Comparison of ENCODE assay signal across 8 mouse cellular contexts in genomic region chr4:133967866-133968149, GRCm38 (mm10). TPM values are rescaled to one million over a fixed set of nuclear protein-coding genes. Genes with fewer than 3 reads are reported as not detected.
DNase-seq lines count a peak whose midpoint lies in the region; ATAC-seq and TF ChIP-seq lines count a peak whose summit lies in the region.

No protein-coding gene starts in this region.

- H3K9me3 ChIP-seq in hindbrain, embryonic 10.5 days, result no peaks in the 10 kb centered on the region
- no peaks in the 10 kb centered on the region for H3K9me3 ChIP-seq in lung, embryonic 15.5 days

- H3K36me3 ChIP-seq in hindbrain, embryonic 10.5 days, result peaks cover 62% of the 10 kb centered on the region
- H3K36me3 ChIP-seq in lung, embryonic 15.5 days, result peaks cover 42% of the 10 kb centered on the region
- H3K36me3 ChIP-seq in thymus, adult 2 months (ENCODE audit: control insufficient read depth, insufficient read depth, low read length), result peaks cover 27% of the 10 kb centered on the region

- ATAC-seq in lung, embryonic 15.5 days (ENCODE audit: borderline replicate concordance, extremely low read depth, low FRiP score, low TSS enrichment), result peak; percentile 89

- TF ChIP-seq POLR2A in olfactory bulb, adult 2 months (IDR thresholded peaks at IDR 0.05; ENCODE audit: insufficient read depth, low read depth, low read length), result no peak; the same call in 1 of the 2 replicates
- peak; percentile 32; the same call in 1 of the 2 replicates for TF ChIP-seq POLR2A in thymus, adult 2 months (IDR thresholded peaks at IDR 0.05; ENCODE audit: control insufficient read depth, extremely low read depth, insufficient read depth, low read length, poor library complexity)

- under 1% methylated on average over 29 of the region's 29 CpGs for WGBS in hindbrain, embryonic 10.5 days
- WGBS in lung, embryonic 15.5 days, result under 1% methylated on average over 29 of the region's 29 CpGs
- WGBS in olfactory bulb, adult 2 months, result under 1% methylated on average over 29 of the region's 29 CpGs
- WGBS in thymus, adult 2 months, result under 1% methylated on average over 29 of the region's 29 CpGs

- H3K27ac ChIP-seq in hindbrain, embryonic 10.5 days, result peak overlapping the region; percentile 100
- H3K27ac ChIP-seq in lung, embryonic 15.5 days, result peak overlapping the region; percentile 100
- H3K27ac ChIP-seq in olfactory bulb, adult 2 months (ENCODE audit: insufficient read depth, low read depth, low read length), result peak overlapping the region; percentile 93
- H3K27ac ChIP-seq in thymus, adult 2 months (ENCODE audit: control insufficient read depth, insufficient read depth, low read length), result peak overlapping the region; percentile 60

- peak overlapping the region; percentile 98 for H3K4me2 ChIP-seq in lung, embryonic 15.5 days

- no peak for TF ChIP-seq CTCF in olfactory bulb, adult 2 months (IDR thresholded peaks at IDR 0.05; ENCODE audit: insufficient read depth, low read depth, low read length)
- peak; percentile 12; the same call in 1 of the 2 replicates for TF ChIP-seq CTCF in thymus, adult 2 months (IDR thresholded peaks at IDR 0.05; ENCODE audit: borderline replicate concordance, control insufficient read depth, extremely low read depth, insufficient read depth, low read length, poor library complexity)

- DNase-seq in MN1 (ENCODE audit: low spot score), result peak; percentile 93
- peak; percentile 89 for DNase-seq in cerebellum, adult 8-10 months
- DNase-seq in forelimb bud, embryonic 11.5 days (ENCODE audit: low read depth, low spot score), result peak; percentile 97
- DNase-seq in hindbrain, embryonic 10.5 days (ENCODE audit: low spot score), result peak; percentile 97
- DNase-seq in layer of hippocampus, adult 9-10 months (ENCODE audit: low spot score), result peak; percentile 78
- peak; percentile 93 for DNase-seq in thymus, adult 2 months

- peaks cover 59% of the 10 kb centered on the region for H3K4me1 ChIP-seq in hindbrain, embryonic 10.5 days (replicated peaks)
- peaks cover 23% of the 10 kb centered on the region for H3K4me1 ChIP-seq in lung, embryonic 15.5 days
- peaks cover 29% of the 10 kb centered on the region for H3K4me1 ChIP-seq in olfactory bulb, adult 2 months (ENCODE audit: control insufficient read depth, insufficient read depth, low read length)
- H3K4me1 ChIP-seq in thymus, adult 2 months (replicated peaks; ENCODE audit: control insufficient read depth, insufficient read depth, low read length), result peaks cover 13% of the 10 kb centered on the region

- peak overlapping the region; percentile 85 for H3K4me3 ChIP-seq in hindbrain, embryonic 10.5 days
- peak overlapping the region; percentile 88 for H3K4me3 ChIP-seq in lung, embryonic 15.5 days
- peak overlapping the region; percentile 81 for H3K4me3 ChIP-seq in olfactory bulb, adult 2 months (ENCODE audit: insufficient read depth, low read depth, low read length)
- H3K4me3 ChIP-seq in thymus, adult 2 months (ENCODE audit: control insufficient read depth, insufficient read depth, low read length), result peak overlapping the region; percentile 76

- H3K27me3 ChIP-seq in hindbrain, embryonic 10.5 days (ENCODE audit: insufficient read depth, poor library complexity, severe bottlenecking), result no peaks in the 10 kb centered on the region
- no peaks in the 10 kb centered on the region for H3K27me3 ChIP-seq in lung, embryonic 15.5 days
- no peaks in the 10 kb centered on the region for H3K27me3 ChIP-seq in thymus, adult 2 months (ENCODE audit: control insufficient read depth, insufficient read depth, low read length)

- peak overlapping the region; percentile 97 for H3K9ac ChIP-seq in lung, embryonic 15.5 days

RNA-seq across cellular contexts. Expression of gene Hmgn2, which starts 0.6 kb away (rescaled TPM):
- 3,014 and 3,091 TPM in 2 replicates for polyA plus RNA-seq in hindbrain, embryonic 10.5 days (2016; fragmentation: Nextera tagmentation; extraction: Ambion mirVana)
- 2,768 and 2,901 TPM in 2 replicates for polyA plus RNA-seq in lung, embryonic 15.5 days (2015; fragmentation: Nextera tagmentation; extraction: Ambion mirVana)
- 327 TPM in 1 of 2 replicates, not detected in the other for polyA plus RNA-seq in olfactory bulb, adult 2 months (2012; ENCODE audit: insufficient read depth, insufficient read length, low replicate concordance, missing spikeins)
- 96.2 and 110 TPM in 2 replicates for polyA plus RNA-seq in thymus, adult 2 months (2012; rRNA removed)

RNA-seq across cellular contexts. Expression of gene Dhdds, which starts 32.9 kb away (rescaled TPM):
- polyA plus RNA-seq in hindbrain, embryonic 10.5 days (2016; fragmentation: Nextera tagmentation; extraction: Ambion mirVana), result 39.5 and 42.3 TPM in 2 replicates
- polyA plus RNA-seq in lung, embryonic 15.5 days (2015; fragmentation: Nextera tagmentation; extraction: Ambion mirVana), result 44.4 and 47.3 TPM in 2 replicates
- polyA plus RNA-seq in olfactory bulb, adult 2 months (2012; ENCODE audit: insufficient read depth, insufficient read length, low replicate concordance, missing spikeins), result 229 TPM in 1 of 2 replicates, not detected in the other
- polyA plus RNA-seq in thymus, adult 2 months (2012; rRNA removed), result 32.1 and 33.2 TPM in 2 replicates

RNA-seq across cellular contexts. Expression of gene Lin28a, which starts 50.8 kb away (rescaled TPM):
- 13.4 and 27.5 TPM in 2 replicates for polyA plus RNA-seq in hindbrain, embryonic 10.5 days (2016; fragmentation: Nextera tagmentation; extraction: Ambion mirVana)
- polyA plus RNA-seq in lung, embryonic 15.5 days (2015; fragmentation: Nextera tagmentation; extraction: Ambion mirVana), result 0.10 and 0.15 TPM in 2 replicates
- polyA plus RNA-seq in olfactory bulb, adult 2 months (2012; ENCODE audit: insufficient read depth, insufficient read length, low replicate concordance, missing spikeins), result not detected in 2 replicates
- 0.03 TPM in 2 replicates for polyA plus RNA-seq in thymus, adult 2 months (2012; rRNA removed)

Comparison
In these comparisons a context has a peak if more than half of its experiments do, and no peak if none do; other contexts are left out.
1. Peak in every context shown above with its lines: DNase-seq, ATAC-seq, H3K4me3 ChIP-seq and H3K27ac ChIP-seq.
2. RNA of gene Lin28a, which starts 50.8 kb away (polyA plus RNA-seq): 13.4 to 27.5 TPM in hindbrain, embryonic 10.5 days; 0.10 to 0.15 TPM in lung, embryonic 15.5 days, 0.03 TPM in thymus, adult 2 months and not detected in olfactory bulb, adult 2 months; every median in the first group is over 10 times any median in the second.